Mouse (Mus musculus) stomach, postnatal 0 days (tissue): Measurements from ENCODE around the gene Ppp1r14b. TPM values are rescaled to one million over a fixed set of nuclear protein-coding genes. Genes with fewer than 3 reads are reported as not detected.

Source experiments
- ATAC-seq: fragments of 200-750 bp; cut with Nextera tagmentation; 2 replicates; pipeline ENCODE4 v1.8.0; 2017; ENCODE audit not compliant: low FRiP score, low TSS enrichment
- DNase-seq: peaks from one replicate; pipeline ENCODE4 v3.0.0-alpha.2; 2016; ENCODE audit warnings: low spot score
- H3K27ac ChIP-seq: fragments of 300-500 bp; sonication (generic); replicated peaks from 2 replicates; pipeline ENCODE4 v1.5.1; 2014; ENCODE audit warnings: mild to moderate bottlenecking, control low read depth
- H3K27me3 ChIP-seq: fragments of 300-500 bp; sonication (generic); 2 replicates; pipeline ENCODE4 v1.6.1; 2014; ENCODE audit warnings: low read length; ENCODE audit not compliant: control insufficient read depth, insufficient read depth
- H3K36me3 ChIP-seq: fragments of 300-500 bp; sonication (generic); 2 replicates; pipeline ENCODE4 v1.6.1; 2014; ENCODE audit warnings: low read length, mixed read lengths; ENCODE audit not compliant: control insufficient read depth, insufficient read depth
- H3K4me1 ChIP-seq: fragments of 300-500 bp; sonication (generic); replicated peaks from 2 replicates; pipeline ENCODE4 v1.6.1; 2014; ENCODE audit warnings: antibody characterized with exemption; ENCODE audit not compliant: control insufficient read depth, insufficient read depth
- H3K4me2 ChIP-seq: fragments of 300-500 bp; sonication (generic); replicated peaks from 2 replicates; pipeline ENCODE4 v1.6.1; 2014; ENCODE audit warnings: low read depth, mild to moderate bottlenecking, control low read depth, moderate library complexity
- H3K4me3 ChIP-seq: fragments of 300-500 bp; sonication (generic); 2 replicates; pipeline ENCODE4 v1.5.1; 2014; ENCODE audit warnings: low read depth, low read length, control low read depth
- H3K9ac ChIP-seq: fragments of 300-500 bp; sonication (generic); 2 replicates; pipeline ENCODE4 v1.6.1; 2014; ENCODE audit warnings: mild to moderate bottlenecking, low read length, control low read depth, mixed read lengths
- H3K9me3 ChIP-seq: fragments of 300-500 bp; sonication (generic); 2 replicates; pipeline ENCODE4 v1.6.1; 2016; ENCODE audit warnings: low read length; ENCODE audit not compliant: control insufficient read depth
- CTCF ChIP-seq: IDR thresholded peaks from 2 replicates; pipeline ENCODE4 v1.5.1; 2016; ENCODE audit warnings: antibody characterized with exemption, low read depth, mild to moderate bottlenecking, moderate library complexity
- EP300 ChIP-seq: optimal IDR thresholded peaks from 2 replicates; pipeline ENCODE3; 2016; ENCODE audit warnings: antibody characterized with exemption
- WGBS: fragments of 180-500 bp; shearing (Covaris S2); extraction: QIAGEN DNeasy Blood & Tissue Kit; methylation state at CpG from one replicate; pipeline ENCODE4 v1.1.7; 2014; 5-methylcytosine and 5-hydroxymethylcytosine counted together
- polyA plus RNA-seq: library from polyadenylated mRNA; unstranded; fragments of >200 nt; fragmentation: Nextera tagmentation; extraction: Ambion mirVana; gene quantifications from 2 replicates; pipeline ENCODE4 v1.2.1, GENCODE M21; 2015

The Ppp1r14b gene
- polyA plus RNA-seq, 1 experiment from 2014 or later, result 148 TPM

DNA sequence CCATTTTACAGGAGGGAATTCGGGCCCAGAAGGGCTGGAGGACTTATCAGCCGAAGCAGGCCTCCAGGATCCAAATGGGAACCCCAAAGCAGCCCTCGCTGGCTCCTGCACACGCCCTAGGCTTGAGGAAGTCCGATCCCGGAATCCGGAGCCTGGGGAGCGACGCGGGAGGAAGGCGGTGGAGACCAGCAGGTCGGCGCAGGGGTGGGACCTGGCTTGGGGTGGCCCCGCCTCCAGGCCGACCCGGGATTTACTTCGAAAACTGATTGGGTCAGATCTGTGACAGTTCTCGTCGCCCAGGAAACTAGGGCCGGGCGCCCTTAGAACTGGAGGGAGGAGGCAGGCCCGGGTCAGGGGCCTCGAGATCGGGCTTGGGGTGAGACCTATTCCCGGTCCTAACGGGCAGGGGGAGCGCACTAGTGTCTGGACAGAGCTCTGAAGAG lies 32.5 kb upstream of the Ppp1r14b start, which contains the start of gene Gpr137:
TSS of gene Gpr137 (minus strand) at position 232 of the 443 bp plus-strand sequence.
- H3K27ac ChIP-seq, result peak within 1 kb of the TSS; percentile 98
- H3K4me2 ChIP-seq, result peak within 1 kb of the TSS; percentile 98
- peaks cover 5% of the 10 kb centered on the region; the same call in 1 of the 2 replicates for H3K4me1 ChIP-seq
- under 1% methylated on average over 27 of the region's 27 CpGs for WGBS
- H3K9me3 ChIP-seq, result no peaks in the 10 kb centered on the region
- ATAC-seq (peak; percentile 90), DNase-seq (peak; percentile 97)
- peak within 1 kb of the TSS; percentile 80 for H3K9ac ChIP-seq
- peak within 1 kb of the TSS; percentile 64 for H3K4me3 ChIP-seq
- peaks cover 2% of the 10 kb centered on the region; the same call in 1 of the 2 replicates for H3K36me3 ChIP-seq
- no peaks in the 10 kb centered on the region for H3K27me3 ChIP-seq
- TF ChIP-seq EP300 (no peak), CTCF (no peak; the same call in 1 of the 2 replicates)

DNA sequence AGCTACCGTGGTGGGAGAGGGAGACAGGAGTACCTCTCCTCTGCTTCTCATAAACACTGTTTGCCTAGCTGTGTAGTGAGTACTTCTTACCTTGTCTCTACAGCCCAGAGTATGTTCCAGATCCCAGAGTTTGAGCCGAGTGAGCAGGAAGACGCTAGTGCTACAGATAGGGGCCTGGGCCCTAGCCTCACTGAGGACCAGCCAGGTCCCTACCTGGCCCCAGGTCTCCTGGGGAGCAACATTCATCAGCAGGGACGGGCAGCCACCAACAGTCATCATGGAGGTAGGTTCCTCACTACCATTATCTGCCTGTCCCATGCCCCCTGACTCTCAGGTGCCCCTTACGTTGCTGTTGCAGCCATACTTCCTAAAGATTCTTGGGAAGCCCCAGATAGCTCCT lies 32.0 kb upstream of the Ppp1r14b start:
- peak overlapping the region; percentile 80 for H3K9ac ChIP-seq
- no peaks in the 10 kb centered on the region for H3K9me3 ChIP-seq
- H3K27me3 ChIP-seq, result no peaks in the 10 kb centered on the region
- peak overlapping the region; percentile 64 for H3K4me3 ChIP-seq
- TF ChIP-seq CTCF, result no peak
- 23% methylated on average over 5 of the region's 5 CpGs for WGBS
- peak overlapping the region; percentile 98 for H3K27ac ChIP-seq
- DNase-seq, result no peak
- H3K4me1 ChIP-seq, result peaks cover 5% of the 10 kb centered on the region; the same call in 1 of the 2 replicates
- ATAC-seq, result no peak
- H3K36me3 ChIP-seq, result peaks cover 2% of the 10 kb centered on the region; the same call in 1 of the 2 replicates
- peak overlapping the region; percentile 98 for H3K4me2 ChIP-seq

DNA sequence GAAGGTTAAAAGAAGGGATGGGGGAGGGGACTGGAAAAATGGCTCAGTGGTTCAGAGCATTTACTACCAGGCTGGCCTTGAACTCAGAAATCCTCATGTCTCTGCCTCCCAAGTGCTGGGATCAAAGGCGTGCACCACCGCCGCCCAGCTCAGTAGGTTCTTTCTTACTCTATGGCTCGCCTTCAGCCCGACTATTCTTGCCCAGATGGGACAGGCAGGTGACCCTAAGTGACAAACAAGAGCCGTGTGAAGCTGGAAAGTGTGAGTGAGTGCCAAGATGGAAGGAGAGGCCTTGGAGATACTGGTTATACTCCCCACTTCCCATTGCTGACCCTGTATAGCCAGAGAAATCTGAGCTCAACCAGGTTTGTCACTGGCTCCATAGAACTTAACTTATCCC lies 31.1 kb upstream of the Ppp1r14b start:
- DNase-seq (no peak), ATAC-seq (no peak)
- Histone ChIP-seq H3K9me3 (no peaks in the 10 kb centered on the region), H3K9ac (no peak overlapping the region), H3K4me1 (peaks cover 5% of the 10 kb centered on the region; the same call in 1 of the 2 replicates), H3K4me3 (no peak overlapping the region), H3K4me2 (no peak overlapping the region), H3K27me3 (no peaks in the 10 kb centered on the region), H3K36me3 (peaks cover 2% of the 10 kb centered on the region; the same call in 1 of the 2 replicates), H3K27ac (no peak overlapping the region)
- 93% methylated on average over 6 of the region's 6 CpGs for WGBS
- TF ChIP-seq CTCF (no peak), EP300 (no peak)

DNA sequence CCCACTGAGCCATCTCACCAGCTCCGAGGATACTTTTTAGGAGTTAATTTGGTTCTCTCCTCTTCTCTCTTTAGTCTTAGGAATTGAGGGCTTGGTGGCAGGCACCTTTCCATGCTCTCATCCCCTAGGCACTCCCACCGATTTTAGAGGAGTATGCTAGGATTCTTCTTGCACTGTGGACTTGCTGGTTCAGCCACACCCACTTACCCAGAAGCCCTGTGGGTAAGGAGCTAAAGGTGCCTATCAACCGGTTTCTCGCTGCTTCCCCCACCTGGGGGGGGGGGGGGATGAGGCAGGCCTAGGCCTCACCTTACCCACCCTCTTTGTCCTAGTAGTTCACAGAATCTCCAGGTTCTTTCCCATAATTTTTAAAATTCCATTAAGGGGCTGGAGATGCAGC lies 27.0 kb upstream of the Ppp1r14b start:
- no peak for TF ChIP-seq CTCF
- no peak for TF ChIP-seq EP300
- Histone ChIP-seq H3K9me3 (no peaks in the 10 kb centered on the region), H3K9ac (no peak overlapping the region), H3K4me1 (peaks cover 2% of the 10 kb centered on the region; the same call in 1 of the 2 replicates), H3K36me3 (peaks cover 2% of the 10 kb centered on the region; the same call in 1 of the 2 replicates), H3K27me3 (no peaks in the 10 kb centered on the region), H3K27ac (no peak overlapping the region), H3K4me2 (no peak overlapping the region), H3K4me3 (no peak overlapping the region)
- no peak for DNase-seq
- 48% methylated on average over 4 of the region's 4 CpGs for WGBS
- ATAC-seq, result no peak

DNA sequence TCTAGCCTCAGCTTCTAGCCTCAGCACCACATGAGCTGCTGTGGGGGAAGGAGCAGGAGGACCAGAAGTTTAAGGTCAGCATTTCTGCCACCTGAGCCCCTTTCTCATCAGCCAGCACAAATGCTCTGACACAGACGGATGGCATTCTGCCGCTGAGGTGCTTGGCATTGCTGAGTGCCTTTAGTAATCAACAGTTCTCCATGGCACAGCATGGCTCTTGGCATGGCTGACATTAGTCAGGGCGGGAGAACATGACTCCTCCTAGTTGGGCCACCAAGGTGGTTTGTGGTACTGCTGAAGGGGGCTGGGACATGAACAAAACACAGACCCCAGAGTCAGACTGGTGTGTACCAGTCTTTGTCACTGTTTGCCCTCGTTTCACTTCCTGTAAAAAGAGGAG lies 26.6 kb upstream of the Ppp1r14b start:
- Histone ChIP-seq H3K27me3 (no peaks in the 10 kb centered on the region), H3K4me1 (peaks cover 6% of the 10 kb centered on the region; the same call in 1 of the 2 replicates), H3K9me3 (no peaks in the 10 kb centered on the region), H3K36me3 (peaks cover 2% of the 10 kb centered on the region; the same call in 1 of the 2 replicates), H3K4me2 (no peak overlapping the region), H3K4me3 (no peak overlapping the region), H3K9ac (no peak overlapping the region), H3K27ac (no peak overlapping the region)
- TF ChIP-seq EP300, result no peak
- no peak for TF ChIP-seq CTCF
- DNase-seq (no peak), ATAC-seq (no peak)
- 72% methylated on average over 4 of the region's 4 CpGs for WGBS

DNA sequence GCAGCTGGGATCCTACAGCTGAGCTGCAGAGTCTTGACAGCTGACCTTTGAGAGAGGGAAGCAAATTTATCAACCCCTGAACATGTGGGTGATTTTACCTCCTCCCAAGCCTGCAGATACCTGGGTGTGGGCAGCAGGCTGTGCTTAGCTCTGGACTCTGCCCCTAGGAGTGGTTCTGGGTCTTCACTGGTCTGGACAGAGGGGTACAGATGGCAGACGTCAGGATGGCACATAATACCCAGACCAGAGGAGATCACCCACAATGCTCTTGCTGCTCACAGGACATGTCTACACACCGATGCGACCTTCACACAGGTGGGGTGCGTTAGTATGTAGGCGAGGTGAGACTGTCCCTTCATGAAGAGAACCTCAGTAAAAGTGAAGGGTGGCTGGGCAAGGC lies 25.2 kb upstream of the Ppp1r14b start:
- Histone ChIP-seq H3K27me3 (no peaks in the 10 kb centered on the region), H3K27ac (peak overlapping the region; percentile 24; the same call in 1 of the 2 replicates), H3K9ac (no peak overlapping the region; the same call in 1 of the 2 replicates), H3K4me1 (peaks cover 6% of the 10 kb centered on the region; the same call in 1 of the 2 replicates), H3K4me3 (no peak overlapping the region), H3K4me2 (no peak overlapping the region), H3K9me3 (no peaks in the 10 kb centered on the region), H3K36me3 (peaks cover 4% of the 10 kb centered on the region; the same call in 1 of the 2 replicates)
- no peak for TF ChIP-seq CTCF
- TF ChIP-seq EP300, result no peak
- 79% methylated on average over 5 of the region's 5 CpGs for WGBS
- ATAC-seq (no peak), DNase-seq (no peak)
